Mouse (Mus musculus) hindbrain, embryonic 16.5 days (tissue): ENCODE measurements around the gene Zfp239. TPM values are rescaled to one million over a fixed set of nuclear protein-coding genes. Genes with fewer than 3 reads are reported as not detected.

Experiments
- ATAC-seq: fragments of 200-750 bp; cut with Nextera tagmentation; 2 replicates; pipeline ENCODE4 v1.8.0; 2017; ENCODE audit warnings: moderate TSS enrichment, moderate library complexity
- H3K27ac ChIP-seq: fragments of 300-500 bp; sonication (generic); 2 replicates; pipeline ENCODE4 v1.5.1; 2014; ENCODE audit warnings: low read depth, mild to moderate bottlenecking, control low read depth, low read length, moderate library complexity
- H3K27me3 ChIP-seq: fragments of 300-500 bp; sonication (generic); replicated peaks from 2 replicates; pipeline ENCODE4 v1.6.1; 2014; ENCODE audit warnings: low read length; ENCODE audit not compliant: control insufficient read depth, insufficient read depth
- H3K36me3 ChIP-seq: fragments of 300-500 bp; sonication (generic); 2 replicates; pipeline ENCODE4 v1.6.1; 2014; ENCODE audit warnings: mild to moderate bottlenecking, low read length, moderate library complexity, mixed read lengths; ENCODE audit not compliant: control insufficient read depth, insufficient read depth
- H3K4me1 ChIP-seq: fragments of 300-500 bp; sonication (generic); 2 replicates; pipeline ENCODE4 v1.6.1; 2014; ENCODE audit warnings: low read depth, low read length; ENCODE audit not compliant: control insufficient read depth, insufficient read depth
- H3K4me2 ChIP-seq: fragments of 300-500 bp; sonication (generic); 2 replicates; pipeline ENCODE4 v1.6.1; 2014; ENCODE audit warnings: mild to moderate bottlenecking, low read length, control low read depth, moderate library complexity
- H3K4me3 ChIP-seq: fragments of 300-500 bp; sonication (generic); 2 replicates; pipeline ENCODE4 v1.5.1; 2014; ENCODE audit warnings: mild to moderate bottlenecking, low read length, control low read depth, moderate library complexity
- H3K9ac ChIP-seq: fragments of 300-500 bp; sonication (generic); 2 replicates; pipeline ENCODE4 v1.6.1; 2014; ENCODE audit warnings: low read depth, mild to moderate bottlenecking, control low read depth, low read length, moderate library complexity
- H3K9me3 ChIP-seq: fragments of 300-500 bp; sonication (generic); 2 replicates; pipeline ENCODE4 v1.6.1; 2014; ENCODE audit warnings: mild to moderate bottlenecking, low read length, moderate library complexity; ENCODE audit not compliant: control insufficient read depth
- WGBS: fragments of 180-500 bp; shearing (Covaris S2); extraction: QIAGEN DNeasy Blood & Tissue Kit; methylation state at CpG from one replicate; pipeline ENCODE4 v1.1.7; 2014; 5-methylcytosine and 5-hydroxymethylcytosine counted together
- polyA plus RNA-seq: library from polyadenylated mRNA; unstranded; fragments of >200 nt; fragmentation: Nextera tagmentation; extraction: Ambion mirVana; gene quantifications from 2 replicates; pipeline ENCODE4 v1.2.1, GENCODE M21; 2015

Zfp239 gene
- polyA plus RNA-seq: 17.2 and 18.3 TPM in 2 replicates

GRCm38 (mm10) chr6:117861848-117862247 is at the start of gene Zfp239:
Zfp239 (plus strand) TSS chr6:117862100.
- no peaks in the 10 kb centered on the region; the same call in 1 of the 2 replicates for H3K4me1 ChIP-seq
- 76% methylated on average over 6 of the region's 6 CpGs for WGBS
- no peak within 1 kb of the TSS for H3K27ac ChIP-seq
- peak within 1 kb of the TSS; percentile 87 for H3K4me3 ChIP-seq
- no peaks in the 10 kb centered on the region for H3K36me3 ChIP-seq
- peak within 1 kb of the TSS; percentile 87 for H3K4me2 ChIP-seq
- H3K27me3 ChIP-seq: no peaks in the 10 kb centered on the region
- peak within 1 kb of the TSS; percentile 82 for H3K9ac ChIP-seq
- H3K9me3 ChIP-seq: no peaks in the 10 kb centered on the region
- ATAC-seq: no peak

DNA sequence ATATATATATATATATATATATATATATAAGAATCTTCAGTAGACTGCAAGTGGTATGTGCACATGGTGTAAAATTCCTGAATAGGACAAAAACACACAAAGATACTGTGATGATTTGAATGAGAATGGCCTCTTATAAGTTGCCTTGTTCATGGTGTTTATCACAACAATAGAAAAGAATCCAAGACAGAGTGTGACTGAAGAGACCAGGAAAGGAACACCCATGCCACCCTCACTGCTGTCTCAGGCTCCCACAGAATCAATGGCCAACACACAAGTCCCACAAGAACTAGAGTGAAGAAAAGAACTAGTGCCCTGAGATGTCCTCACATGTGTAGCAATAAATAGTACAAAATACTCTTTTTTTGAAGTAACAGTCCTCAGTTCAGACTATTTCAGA is 47.2 kb upstream of the Zfp239 start:
- no peaks in the 10 kb centered on the region for H3K4me1 ChIP-seq
- ATAC-seq: no peak
- no peak overlapping the region for H3K9ac ChIP-seq
- no peak overlapping the region for H3K27ac ChIP-seq
- no peak overlapping the region for H3K4me2 ChIP-seq
- H3K36me3 ChIP-seq: no peaks in the 10 kb centered on the region
- H3K9me3 ChIP-seq: no peaks in the 10 kb centered on the region
- no peak overlapping the region for H3K4me3 ChIP-seq
- H3K27me3 ChIP-seq: no peaks in the 10 kb centered on the region

DNA sequence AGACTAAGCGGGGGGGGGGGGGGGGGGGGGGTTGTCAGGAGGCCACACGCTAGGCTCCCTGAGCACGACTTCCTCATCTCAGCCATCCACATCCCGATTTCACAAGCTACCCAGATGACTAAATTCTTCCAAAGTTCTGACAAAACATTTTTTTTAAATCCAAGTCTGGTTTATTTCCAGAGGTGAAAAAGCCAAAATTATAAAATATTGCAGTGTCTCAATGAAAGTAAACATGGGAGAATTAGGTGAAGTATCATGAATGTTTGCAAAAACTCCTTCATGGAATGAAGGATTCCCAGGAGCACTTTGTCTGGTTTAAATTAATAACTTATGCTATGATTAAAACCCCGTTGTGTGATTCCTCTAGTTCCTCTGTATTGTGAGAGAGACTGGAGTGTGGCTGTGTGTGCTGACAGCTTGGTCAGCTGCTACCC is 44.8 kb upstream of the Zfp239 start:
- 83% methylated on average over 5 of the region's 5 CpGs for WGBS
- no peak overlapping the region for H3K9ac ChIP-seq
- H3K4me3 ChIP-seq: no peak overlapping the region
- H3K4me1 ChIP-seq: no peaks in the 10 kb centered on the region
- H3K4me2 ChIP-seq: no peak overlapping the region
- H3K9me3 ChIP-seq: no peaks in the 10 kb centered on the region
- H3K27ac ChIP-seq: no peak overlapping the region
- no peaks in the 10 kb centered on the region for H3K27me3 ChIP-seq
- ATAC-seq: no peak
- no peaks in the 10 kb centered on the region for H3K36me3 ChIP-seq

DNA sequence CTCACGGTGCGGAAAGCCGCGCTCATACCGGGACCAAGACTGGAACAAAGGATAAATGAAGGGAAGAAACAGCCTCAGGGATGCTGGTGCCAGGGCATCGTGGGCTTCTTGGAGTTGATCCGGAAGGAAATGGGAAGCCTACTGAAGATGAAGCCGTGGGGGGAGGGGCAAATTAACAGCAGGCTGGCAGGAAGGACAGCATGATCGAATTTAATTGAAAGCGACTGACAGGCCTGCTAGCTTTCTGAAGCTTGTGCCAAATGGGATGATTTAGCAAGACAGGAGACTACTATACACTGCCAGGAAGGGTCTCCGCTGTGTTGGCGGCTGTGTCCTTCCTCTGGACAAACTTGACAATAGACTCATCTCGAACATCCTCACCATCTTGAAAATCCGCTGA is 41.6 kb upstream of the Zfp239 start:
- 0 out of 2 replicates have a peak, but pooled peaks cover 2% of the 10 kb centered on the region for H3K27me3 ChIP-seq
- H3K36me3 ChIP-seq: no peaks in the 10 kb centered on the region
- H3K4me2 ChIP-seq: no peak overlapping the region
- no peak overlapping the region for H3K9ac ChIP-seq
- no peak for ATAC-seq
- H3K9me3 ChIP-seq: no peaks in the 10 kb centered on the region
- H3K4me3 ChIP-seq: no peak overlapping the region
- 76% methylated on average over 14 of the region's 14 CpGs for WGBS
- no peaks in the 10 kb centered on the region for H3K4me1 ChIP-seq
- no peak overlapping the region for H3K27ac ChIP-seq

DNA sequence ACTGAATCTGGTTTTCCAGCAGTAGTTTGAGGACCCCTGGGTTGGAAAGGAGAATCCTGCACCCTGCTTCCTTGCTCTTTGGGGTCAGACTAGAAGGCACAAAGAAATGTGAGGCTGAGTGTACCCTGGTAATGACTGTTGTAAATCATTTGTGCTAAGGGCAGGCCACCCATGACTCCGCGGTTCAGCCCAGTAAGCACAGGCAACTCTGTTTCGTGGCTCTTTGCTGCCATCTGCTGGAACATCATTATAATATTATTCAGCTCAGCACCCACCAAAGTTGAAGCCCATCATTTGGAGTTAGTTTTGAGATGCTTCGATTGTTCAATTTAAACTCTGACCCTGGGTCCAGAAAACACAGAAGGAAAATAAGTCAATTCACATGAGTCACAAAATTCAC is 36.5 kb upstream of the Zfp239 start:
- 0 out of 2 replicates have a peak, but pooled peaks cover 2% of the 10 kb centered on the region for H3K27me3 ChIP-seq
- H3K9me3 ChIP-seq: no peaks in the 10 kb centered on the region
- H3K4me1 ChIP-seq: no peaks in the 10 kb centered on the region
- no peak overlapping the region for H3K4me2 ChIP-seq
- H3K4me3 ChIP-seq: no peak overlapping the region
- no peak overlapping the region for H3K27ac ChIP-seq
- no peak overlapping the region for H3K9ac ChIP-seq
- WGBS: 19% methylated on average over 4 of the region's 4 CpGs
- H3K36me3 ChIP-seq: no peaks in the 10 kb centered on the region
- peak; percentile 50; the same call in 1 of the 2 replicates for ATAC-seq

DNA sequence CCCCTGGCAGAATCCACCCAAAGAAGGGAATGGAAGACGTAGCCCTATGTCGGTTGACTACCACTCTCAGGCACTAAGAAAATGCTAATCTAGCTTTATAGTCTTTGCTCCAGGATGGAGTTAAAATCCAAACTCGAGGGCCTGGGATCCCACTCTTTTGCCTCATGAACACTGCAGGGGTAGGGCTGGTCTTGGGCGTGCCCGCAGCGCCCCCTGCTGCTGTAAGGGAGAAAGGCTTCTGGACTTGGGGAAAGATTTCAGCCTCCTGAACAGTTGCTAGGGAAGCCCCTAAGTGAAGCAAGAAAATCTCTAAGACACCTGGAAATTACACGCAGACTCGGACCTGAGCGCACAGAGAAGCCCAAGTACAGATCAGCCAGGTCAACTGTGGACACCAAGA is 33.6 kb upstream of the Zfp239 start:
- ATAC-seq: peak; percentile 56; the same call in 1 of the 2 replicates

DNA sequence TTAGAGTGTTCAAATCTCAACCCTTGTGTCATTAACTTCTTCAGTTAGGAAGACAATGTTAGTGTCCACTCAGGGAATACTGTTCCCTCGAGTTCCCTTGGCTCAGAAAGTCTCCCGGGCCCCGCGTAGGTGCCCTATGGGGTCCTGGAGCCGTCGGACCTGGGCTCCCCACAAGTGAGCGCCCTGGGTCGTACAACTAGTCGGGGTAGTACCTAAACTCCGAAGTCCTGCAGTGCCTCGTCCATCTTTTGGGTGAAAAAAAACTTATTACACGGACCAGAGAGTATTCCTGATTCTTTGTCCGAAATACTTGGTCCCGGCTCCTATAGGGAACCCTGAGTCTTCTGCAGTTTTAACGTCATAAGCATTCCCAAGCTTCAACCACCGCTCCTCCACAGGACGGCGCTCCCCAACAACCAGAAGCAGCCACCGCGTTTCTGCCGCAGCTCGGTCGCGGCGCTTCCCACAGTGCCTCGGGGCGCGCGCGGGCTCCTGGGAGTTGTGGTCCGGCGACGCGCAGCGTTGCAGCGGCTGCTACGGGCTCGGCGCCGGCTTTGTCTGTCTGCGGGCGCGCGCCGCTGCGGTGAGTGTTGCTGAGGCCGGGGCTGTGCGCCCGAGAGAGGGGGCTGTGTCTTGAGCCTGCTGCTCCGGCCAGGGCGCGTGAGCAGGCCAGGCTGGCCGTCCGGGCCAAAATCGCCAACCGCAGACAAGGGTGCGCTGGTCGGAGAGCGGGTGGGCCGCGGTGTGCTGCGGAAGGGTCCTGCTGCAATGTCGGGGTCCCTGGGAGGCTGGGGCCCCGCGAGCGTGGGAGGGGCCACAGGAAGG is 21.0 kb upstream of the Zfp239 start, which contains the start of gene Zfp637:
Gene Zfp637, plus strand, starts transcription at position 495 of the 825 bp plus-strand sequence.
- H3K4me1 ChIP-seq: peaks cover 8% of the 10 kb centered on the region
- H3K27me3 ChIP-seq: no peaks in the 10 kb centered on the region
- H3K4me3 ChIP-seq: peak within 1 kb of the TSS; percentile 93
- WGBS: under 1% methylated on average over 64 of the region's 66 CpGs
- H3K27ac ChIP-seq: peak within 1 kb of the TSS; percentile 96
- H3K36me3 ChIP-seq: peaks cover 17% of the 10 kb centered on the region
- no peaks in the 10 kb centered on the region for H3K9me3 ChIP-seq
- peak; percentile 98 for ATAC-seq
- H3K4me2 ChIP-seq: peak within 1 kb of the TSS; percentile 87
- peak within 1 kb of the TSS; percentile 100 for H3K9ac ChIP-seq

More for the DNA sequence above, 33.6 kb upstream of the Zfp239 start:
- Histone ChIP-seq H3K36me3 (no peaks in the 10 kb centered on the region), H3K4me1 (no peaks in the 10 kb centered on the region), H3K4me3 (no peak overlapping the region), H3K27me3 (0 out of 2 replicates have a peak, but pooled peaks cover under 1% of the 10 kb centered on the region), H3K9me3 (no peaks in the 10 kb centered on the region), H3K4me2 (no peak overlapping the region), H3K9ac (no peak overlapping the region), H3K27ac (no peak overlapping the region)
- 15% methylated on average over 9 of the region's 9 CpGs for WGBS

GRCm38 (mm10) chr6:117841511-117841955 is 20.4 kb upstream of the Zfp239 start:
- no peak for ATAC-seq
- H3K4me3 ChIP-seq: peak overlapping the region; percentile 93
- peaks cover 8% of the 10 kb centered on the region for H3K4me1 ChIP-seq
- WGBS: 15% methylated on average over 12 of the region's 12 CpGs
- no peaks in the 10 kb centered on the region for H3K9me3 ChIP-seq
- peaks cover 23% of the 10 kb centered on the region for H3K36me3 ChIP-seq
- peak overlapping the region; percentile 87 for H3K4me2 ChIP-seq
- H3K27ac ChIP-seq: peak overlapping the region; percentile 96
- peak overlapping the region; percentile 100 for H3K9ac ChIP-seq
- no peaks in the 10 kb centered on the region for H3K27me3 ChIP-seq

DNA sequence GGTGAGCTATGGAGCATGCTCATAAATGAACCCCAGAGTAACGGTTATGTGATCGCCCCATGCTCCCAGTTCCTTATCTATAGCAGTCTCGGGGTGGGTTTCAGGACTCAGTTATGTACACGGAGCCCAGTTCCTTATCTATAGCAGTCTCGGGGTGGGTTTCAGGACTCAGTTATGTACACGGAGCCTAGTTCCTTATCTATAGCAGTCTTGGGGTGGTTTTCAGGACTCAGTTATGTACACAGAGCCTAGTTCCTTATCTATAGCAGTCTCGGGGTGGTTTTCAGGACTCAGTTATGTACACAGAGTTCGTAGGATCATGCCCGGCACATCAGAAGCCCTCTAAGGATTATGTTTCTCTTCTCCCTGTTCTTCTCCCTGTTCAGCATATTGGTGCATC is 17.3 kb upstream of the Zfp239 start:
- 96% methylated on average over 9 of the region's 9 CpGs for WGBS
- Histone ChIP-seq H3K9ac (no peak overlapping the region), H3K36me3 (peaks cover 42% of the 10 kb centered on the region), H3K4me2 (no peak overlapping the region), H3K27me3 (no peaks in the 10 kb centered on the region), H3K4me3 (no peak overlapping the region), H3K4me1 (peaks cover 8% of the 10 kb centered on the region), H3K9me3 (no peaks in the 10 kb centered on the region), H3K27ac (no peak overlapping the region)
- no peak for ATAC-seq
